Mouse (Mus musculus) left cerebral cortex, postnatal 14 days (tissue): Measurements from ENCODE around the gene Cfap97d2. TPM values are rescaled to one million over a fixed set of nuclear protein-coding genes. Genes with fewer than 3 reads are reported as not detected.

Experiments
- DNase-seq, 2 experiments: peaks; one replicate each; pipeline ENCODE4 v3.0.0; 2021 to 2022; ENCODE audit warnings: low spot score in 2 of 2, mixed read lengths in 1 of 2
- intact Hi-C: fragments of 180-260 bp; cut with DNase I; formaldehyde crosslinking; loops from one replicate; pipeline ENCODE4 v1.15.1; 2025
- total RNA-seq, 2 experiments: library from RNA; stranded (reverse); gene quantifications; 2 replicates each; pipeline ENCODE4 v1.2.3; 2021

Gene Cfap97d2
- total RNA-seq, 2 experiments from 2014 or later, result 0.79 to 1.7 TPM

GRCm38 (mm10) chr8:13685674-13686314, 19.9 kb upstream of the Cfap97d2 start:
- peak in 1 of 2 experiments; percentile 41 for DNase-seq

GRCm38 (mm10) chr8:13686426-13686825, 19.3 kb upstream of the Cfap97d2 start:
- intact Hi-C loops, result no loop called here
- no peak for DNase-seq

More at GRCm38 (mm10) chr8:13685674-13686314, 19.9 kb upstream of the Cfap97d2 start:
- intact Hi-C loops, result no loop called here

DNA sequence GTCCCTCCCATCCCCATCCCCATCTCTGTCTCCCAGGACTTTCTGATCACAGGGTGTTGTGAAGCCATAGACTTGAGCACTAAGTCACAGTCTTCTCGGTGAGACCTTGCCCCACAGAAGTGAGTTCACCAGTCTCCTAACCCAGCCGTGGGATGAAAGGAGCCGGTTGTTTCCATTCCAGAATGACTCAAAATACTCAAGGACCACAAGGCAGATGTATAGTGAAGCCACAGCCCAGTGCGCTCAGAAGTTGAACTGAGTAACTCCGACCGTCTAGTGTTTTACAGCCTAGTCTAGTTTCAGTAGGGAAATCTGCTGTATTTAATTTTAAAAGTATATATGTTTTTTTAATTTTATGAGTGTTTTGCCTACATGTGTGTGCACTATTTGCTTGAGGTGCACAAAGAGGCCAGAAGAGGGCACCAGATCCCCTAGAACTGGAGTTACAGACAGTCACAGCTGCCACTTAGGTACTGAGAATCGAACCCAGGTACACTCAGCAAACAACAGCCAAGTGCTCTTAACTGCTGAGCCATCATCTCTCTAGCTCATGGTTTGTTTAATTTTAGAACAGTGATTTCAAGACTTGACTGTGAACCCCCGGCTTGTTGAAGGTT, 18.5 kb upstream of the Cfap97d2 start:
- intact Hi-C loops, result no loop called here
- DNase-seq, result no peak

GRCm38 (mm10) chr8:13687941-13688340, 17.7 kb upstream of the Cfap97d2 start:
- DNase-seq, result no peak

GRCm38 (mm10) chr8:13688461-13688860, 17.2 kb upstream of the Cfap97d2 start:
- DNase-seq, result no peak
- intact Hi-C loops, result no loop called here

More at GRCm38 (mm10) chr8:13687941-13688340, 17.7 kb upstream of the Cfap97d2 start:
- intact Hi-C loops, result no loop called here

GRCm38 (mm10) chr8:13689331-13689730, 16.4 kb upstream of the Cfap97d2 start:
- intact Hi-C loops, result no loop called here

DNA sequence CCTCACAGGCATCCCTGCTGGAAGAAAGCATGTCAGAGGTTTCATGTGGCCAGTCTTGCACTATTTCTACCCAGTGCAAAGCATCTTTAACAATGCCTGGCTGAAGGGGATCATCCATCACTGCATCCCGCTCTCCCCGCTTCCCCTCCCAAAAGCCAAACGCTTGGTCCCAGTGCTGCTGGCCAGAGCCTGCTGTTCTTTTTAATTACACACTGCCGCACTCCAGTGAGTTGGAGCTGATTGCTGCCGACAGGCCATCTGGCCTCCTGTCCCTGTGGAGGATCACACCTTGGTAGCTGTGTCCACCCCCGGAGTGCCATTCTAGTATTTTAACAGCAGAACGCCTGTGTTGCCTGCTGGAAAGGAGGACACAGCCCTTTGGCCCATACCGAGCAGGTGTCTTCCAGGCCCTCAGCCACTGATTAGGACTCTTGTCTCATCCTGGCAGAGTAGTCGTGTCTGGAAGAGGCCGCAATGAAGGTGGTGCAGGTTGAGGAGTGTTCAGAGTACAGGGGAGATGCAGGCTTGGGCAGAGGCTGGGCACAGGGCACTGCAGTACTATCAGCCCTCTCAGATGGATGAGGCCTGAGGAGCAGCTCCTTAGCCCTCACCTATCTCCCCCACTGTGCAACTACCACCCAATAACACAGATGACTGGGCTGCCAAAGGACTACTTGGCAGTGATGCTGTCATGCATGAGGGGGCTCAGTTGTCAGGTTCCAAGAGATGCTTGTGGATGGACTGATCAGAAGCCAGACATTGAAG, 13.2 kb upstream of the Cfap97d2 start:
- intact Hi-C loops, result loop anchor here (5.0 kb wide), 1 partner anchor 40 kb away; no protein-coding TSS in a partner anchor
- DNase-seq, result no peak

More at GRCm38 (mm10) chr8:13689331-13689730, 16.4 kb upstream of the Cfap97d2 start:
- DNase-seq, result no peak

GRCm38 (mm10) chr8:13694735-13695134, 11.0 kb upstream of the Cfap97d2 start:
- intact Hi-C loops, result loop anchor here (5.0 kb wide), 1 partner anchor 38 kb away; no protein-coding TSS in a partner anchor
- DNase-seq, result no peak

GRCm38 (mm10) chr8:13695203-13695867, 10.4 kb upstream of the Cfap97d2 start:
- intact Hi-C loops, result no loop called here
- no peak for DNase-seq

GRCm38 (mm10) chr8:13696157-13696556, 9.5 kb upstream of the Cfap97d2 start:
- DNase-seq, result no peak
- intact Hi-C loops, result no loop called here

- intact Hi-C loops, result no loop called here
- no peak for DNase-seq
Measured at GRCm38 (mm10) chr8:13697196-13697595, 8.5 kb upstream of the Cfap97d2 start.

DNA sequence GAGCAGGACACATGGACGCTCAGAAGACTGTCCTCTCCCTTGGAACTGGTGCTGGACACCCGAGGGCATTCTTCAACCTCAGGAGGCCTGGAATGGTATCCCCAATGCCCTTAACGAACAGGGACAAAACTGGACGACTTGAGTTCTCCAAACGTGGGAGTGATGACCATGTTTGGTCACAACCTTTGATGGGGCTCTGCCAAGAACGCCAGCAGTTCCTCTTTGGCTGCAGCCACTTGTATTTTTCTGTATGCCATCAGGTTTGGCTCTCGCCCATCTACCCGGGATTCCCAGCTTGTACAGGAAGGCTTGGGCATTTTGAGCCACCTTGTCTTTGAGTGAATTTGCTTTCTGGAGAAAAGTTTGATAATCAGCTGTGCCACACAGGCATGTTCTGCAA, 8.0 kb upstream of the Cfap97d2 start:
- DNase-seq, result no peak
- intact Hi-C loops, result no loop called here

GRCm38 (mm10) chr8:13698281-13698680, 7.4 kb upstream of the Cfap97d2 start:
- intact Hi-C loops, result no loop called here
- DNase-seq, result no peak

- intact Hi-C loops, result no loop called here
- DNase-seq, result no peak
Measured at GRCm38 (mm10) chr8:13699323-13699949, 6.3 kb upstream of the Cfap97d2 start.

- DNase-seq, result no peak
- intact Hi-C loops, result no loop called here
Measured at GRCm38 (mm10) chr8:13702755-13703154, 2.9 kb upstream of the Cfap97d2 start.

DNA sequence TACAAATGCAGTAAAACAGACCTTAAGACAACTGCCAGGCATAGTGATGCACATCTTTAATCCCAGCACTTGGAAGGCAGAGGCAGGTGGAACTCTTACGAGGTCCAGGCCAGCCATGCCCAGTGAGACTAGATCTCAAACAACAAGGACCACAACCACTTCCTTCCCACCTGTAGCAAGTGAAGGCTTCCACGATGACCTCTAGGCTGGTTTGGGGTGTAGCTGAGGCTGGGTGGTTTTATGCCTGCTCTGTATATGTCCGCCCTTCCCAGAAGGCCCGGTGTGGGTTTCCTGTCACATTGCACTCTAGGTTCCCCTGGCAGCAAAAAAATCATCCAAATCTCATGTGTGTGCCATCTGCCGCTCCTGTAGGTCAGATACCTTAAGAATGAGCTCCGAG, 1.9 kb upstream of the Cfap97d2 start:
- no peak for DNase-seq
- intact Hi-C loops, result no loop called here

GRCm38 (mm10) chr8:13704301-13704700, 1.4 kb upstream of the Cfap97d2 start:
- intact Hi-C loops, result no loop called here
- no peak for DNase-seq

GRCm38 (mm10) chr8:13706918-13707317, 1.2 kb downstream of the Cfap97d2 start:
- DNase-seq, result no peak
- intact Hi-C loops, result no loop called here

GRCm38 (mm10) chr8:13708514-13708913, 2.8 kb downstream of the Cfap97d2 start:
- no peak for DNase-seq
- intact Hi-C loops, result no loop called here
